Mouse (Mus musculus) forebrain, postnatal 0 days (tissue): ENCODE measurements around the gene Nrxn3. TPM values are rescaled to one million over a fixed set of nuclear protein-coding genes. Genes with fewer than 3 reads are reported as not detected.

ENCODE experiments used
- ATAC-seq: fragments of 200-750 bp; cut with Nextera tagmentation; 2 replicates; pipeline ENCODE4 v1.8.0; 2017; ENCODE audit warnings: mild to moderate bottlenecking, moderate library complexity
- DNase-seq: peaks from one replicate; pipeline ENCODE4 v3.0.0-alpha.2; 2015
- H3K27ac ChIP-seq: fragments of 300-500 bp; sonication (generic); 2 replicates; pipeline ENCODE4 v1.5.1; 2014; ENCODE audit warnings: low read depth, mild to moderate bottlenecking, antibody characterized with exemption, low read length, moderate library complexity, mixed read lengths
- H3K27me3 ChIP-seq: fragments of 300-500 bp; sonication (generic); 2 replicates; pipeline ENCODE4 v1.6.1; 2014; ENCODE audit warnings: mild to moderate bottlenecking, low read length, mixed read lengths; ENCODE audit not compliant: insufficient read depth
- H3K36me3 ChIP-seq: fragments of 300-500 bp; sonication (generic); 2 replicates; pipeline ENCODE4 v1.6.1; 2014; ENCODE audit warnings: mild to moderate bottlenecking, moderate library complexity; ENCODE audit not compliant: insufficient read depth
- H3K4me1 ChIP-seq: fragments of 300-500 bp; sonication (generic); 2 replicates; pipeline ENCODE4 v1.6.1; 2014; ENCODE audit warnings: antibody characterized with exemption; ENCODE audit not compliant: insufficient read depth
- H3K4me2 ChIP-seq: fragments of 300-500 bp; sonication (generic); 2 replicates; pipeline ENCODE4 v1.6.1; 2014; ENCODE audit warnings: low read depth, mild to moderate bottlenecking, moderate library complexity
- H3K4me3 ChIP-seq: fragments of 300-500 bp; sonication (generic); 2 replicates; pipeline ENCODE4 v1.5.1; 2014; ENCODE audit warnings: low read depth, low read length, mixed read lengths
- H3K9ac ChIP-seq: fragments of 300-500 bp; sonication (generic); 2 replicates; pipeline ENCODE4 v1.6.1; 2014; ENCODE audit warnings: mild to moderate bottlenecking
- H3K9me3 ChIP-seq: fragments of 300-500 bp; sonication (generic); 2 replicates; pipeline ENCODE4 v1.6.1; 2016; ENCODE audit warnings: low read length
- CTCF ChIP-seq: sonication (generic); IDR thresholded peaks from 2 replicates; pipeline ENCODE4 v1.5.1; 2016; ENCODE audit warnings: antibody characterized with exemption, control low read depth, low read depth
- WGBS: fragments of 180-500 bp; shearing (Covaris S2); extraction: QIAGEN DNeasy Blood & Tissue Kit; methylation state at CpG from one replicate; pipeline ENCODE4 v1.1.7; 2014; 5-methylcytosine and 5-hydroxymethylcytosine counted together
- polyA plus RNA-seq: library from polyadenylated mRNA; unstranded; fragments of >200 nt; fragmentation: Nextera tagmentation; extraction: Ambion mirVana; gene quantifications from 2 replicates; pipeline ENCODE4 v1.2.1, GENCODE M21; 2015
- total RNA-seq: library from RNA; depleted of rRNA; stranded (reverse); fragments of >200 nt; gene quantifications from 2 replicates; pipeline ENCODE4 v1.2.3, GENCODE M21; 2014

Nrxn3 gene
- total and polyA plus RNA-seq, 2 experiments from 2014 or later, result 59.9 to 94.6 TPM

DNA sequence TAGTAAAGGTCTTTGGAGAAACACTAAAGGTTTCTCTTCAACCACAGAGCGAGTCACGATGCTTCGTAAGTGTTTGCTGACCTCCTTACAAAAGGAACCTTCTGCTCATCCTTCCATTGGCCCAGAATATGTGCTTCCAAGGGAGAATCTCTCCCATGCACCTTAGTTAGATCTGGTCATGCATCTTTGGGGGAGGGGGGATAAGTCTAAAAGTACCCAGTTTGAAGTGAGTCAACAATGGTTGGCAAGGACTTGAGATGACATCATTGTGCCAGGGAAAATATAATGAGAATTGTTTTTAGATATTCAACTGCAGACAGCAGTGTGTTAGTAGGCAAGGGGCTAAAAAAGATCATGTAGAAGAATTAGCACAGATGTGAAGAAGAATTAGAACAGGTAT lies 1437.2 kb downstream of the Nrxn3 start:
- H3K4me1 ChIP-seq, result no peaks in the 10 kb centered on the region
- TF ChIP-seq CTCF, result no peak
- ATAC-seq, result no peak
- no peak overlapping the region for H3K4me3 ChIP-seq
- H3K27me3 ChIP-seq, result no peaks in the 10 kb centered on the region
- WGBS, result 96% methylated on average over 3 of the region's 3 CpGs
- H3K27ac ChIP-seq, result no peak overlapping the region
- H3K9ac ChIP-seq, result no peak overlapping the region
- H3K4me2 ChIP-seq, result no peak overlapping the region
- no peaks in the 10 kb centered on the region for H3K9me3 ChIP-seq
- no peaks in the 10 kb centered on the region for H3K36me3 ChIP-seq
- no peak for DNase-seq

DNA sequence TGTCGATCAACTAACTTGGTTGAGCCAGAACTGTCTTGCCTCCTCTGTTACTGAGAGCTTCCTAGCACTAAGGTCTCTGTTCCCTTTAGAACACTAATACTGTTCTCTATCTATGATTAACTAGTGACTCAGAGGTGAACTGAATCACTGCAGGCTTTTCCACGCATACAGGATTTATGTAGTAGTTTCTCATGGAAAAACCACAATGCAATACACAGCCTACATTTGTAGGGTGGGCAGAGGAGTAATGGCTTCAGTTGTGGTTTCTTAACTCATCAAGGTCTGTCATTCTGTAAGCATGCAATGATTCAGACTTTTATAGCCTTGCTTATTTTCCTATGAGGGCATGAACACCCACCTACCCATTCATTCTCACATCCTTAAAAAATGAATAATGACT lies 1443.4 kb downstream of the Nrxn3 start:
- DNase-seq (no peak), ATAC-seq (no peak)
- WGBS, result 90% methylated on average over 2 of the region's 2 CpGs
- no peaks in the 10 kb centered on the region for H3K9me3 ChIP-seq
- H3K36me3 ChIP-seq, result no peaks in the 10 kb centered on the region
- no peak for TF ChIP-seq CTCF
- H3K4me2 ChIP-seq, result no peak overlapping the region
- no peak overlapping the region for H3K27ac ChIP-seq
- no peak overlapping the region for H3K9ac ChIP-seq
- no peak overlapping the region for H3K4me3 ChIP-seq
- no peaks in the 10 kb centered on the region for H3K4me1 ChIP-seq
- no peaks in the 10 kb centered on the region for H3K27me3 ChIP-seq

DNA sequence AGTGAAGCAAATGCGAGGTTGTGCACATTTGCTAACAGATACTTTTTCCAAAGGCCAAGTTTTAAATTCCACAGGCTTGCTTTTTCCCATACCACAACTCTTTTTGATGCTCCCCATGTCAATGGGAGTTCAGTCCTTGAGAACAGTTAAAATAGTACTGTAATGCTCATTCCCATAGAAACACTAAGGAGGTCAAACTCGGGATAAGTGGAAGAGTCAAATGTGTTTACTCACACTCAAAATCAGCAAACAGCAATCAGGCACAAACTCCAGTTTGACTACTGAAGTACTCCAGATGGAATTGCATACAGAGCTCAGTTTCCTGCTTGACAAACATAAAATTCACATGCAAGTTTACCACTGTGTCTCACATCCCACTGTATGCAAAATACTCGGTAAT lies 1458.9 kb downstream of the Nrxn3 start:
- no peak overlapping the region for H3K4me3 ChIP-seq
- no peak overlapping the region for H3K9ac ChIP-seq
- no peak for DNase-seq
- H3K4me2 ChIP-seq, result no peak overlapping the region
- no peak for ATAC-seq
- TF ChIP-seq CTCF, result no peak
- no peaks in the 10 kb centered on the region for H3K9me3 ChIP-seq
- WGBS, result 92% methylated on average over 3 of the region's 3 CpGs
- no peaks in the 10 kb centered on the region for H3K4me1 ChIP-seq
- H3K27ac ChIP-seq, result no peak overlapping the region
- no peaks in the 10 kb centered on the region for H3K36me3 ChIP-seq
- no peaks in the 10 kb centered on the region for H3K27me3 ChIP-seq

DNA sequence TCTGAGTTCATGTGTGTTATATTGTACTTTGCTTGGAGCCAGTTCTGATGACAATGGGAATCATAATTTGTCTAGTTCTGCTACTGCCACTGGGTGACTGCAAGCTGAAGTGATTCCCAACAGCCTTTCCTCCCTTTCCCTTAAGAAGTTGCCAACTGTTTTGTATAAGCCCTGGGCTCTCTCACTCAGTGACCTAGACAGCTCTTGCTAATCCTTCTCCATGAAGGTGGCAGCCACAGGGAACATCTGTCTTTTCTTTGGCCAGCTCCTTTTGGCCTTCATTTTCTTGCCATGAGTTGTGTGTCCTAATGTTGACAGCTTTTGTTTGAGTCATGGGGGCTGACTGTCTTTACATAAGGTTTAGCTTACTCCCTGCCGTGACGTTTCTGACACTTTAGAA lies 1460.3 kb downstream of the Nrxn3 start:
- H3K9ac ChIP-seq, result no peak overlapping the region
- H3K4me2 ChIP-seq, result no peak overlapping the region
- no peak overlapping the region for H3K27ac ChIP-seq
- ATAC-seq (no peak), DNase-seq (no peak)
- 88% methylated on average over 2 of the region's 2 CpGs for WGBS
- H3K4me1 ChIP-seq, result no peaks in the 10 kb centered on the region
- no peak overlapping the region for H3K4me3 ChIP-seq
- no peaks in the 10 kb centered on the region for H3K27me3 ChIP-seq
- TF ChIP-seq CTCF, result no peak
- H3K36me3 ChIP-seq, result no peaks in the 10 kb centered on the region
- no peaks in the 10 kb centered on the region for H3K9me3 ChIP-seq

DNA sequence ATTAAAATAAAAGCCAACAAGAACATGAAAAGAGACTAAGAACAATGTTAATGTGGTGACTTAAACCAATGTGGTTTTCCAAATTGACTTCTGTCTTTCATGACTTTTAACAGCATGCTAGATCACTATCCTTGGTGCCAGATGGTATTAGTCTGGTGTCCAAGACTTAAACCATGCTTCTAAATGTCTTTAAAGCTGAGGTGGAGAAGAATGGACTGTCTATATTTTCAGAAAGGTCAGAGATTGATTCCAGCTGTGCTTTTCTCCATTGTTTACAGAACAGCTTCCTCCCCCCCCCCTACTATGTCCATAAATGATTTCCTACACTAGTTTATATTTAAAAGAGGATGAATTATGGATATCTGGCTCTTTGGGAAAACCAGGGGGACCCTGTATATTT lies 1473.5 kb downstream of the Nrxn3 start:
- Histone ChIP-seq H3K4me1 (no peaks in the 10 kb centered on the region), H3K4me2 (no peak overlapping the region), H3K27me3 (no peaks in the 10 kb centered on the region), H3K4me3 (no peak overlapping the region), H3K9me3 (no peaks in the 10 kb centered on the region), H3K36me3 (no peaks in the 10 kb centered on the region), H3K9ac (no peak overlapping the region), H3K27ac (no peak overlapping the region)
- no peak for TF ChIP-seq CTCF
- ATAC-seq (no peak), DNase-seq (no peak)

DNA sequence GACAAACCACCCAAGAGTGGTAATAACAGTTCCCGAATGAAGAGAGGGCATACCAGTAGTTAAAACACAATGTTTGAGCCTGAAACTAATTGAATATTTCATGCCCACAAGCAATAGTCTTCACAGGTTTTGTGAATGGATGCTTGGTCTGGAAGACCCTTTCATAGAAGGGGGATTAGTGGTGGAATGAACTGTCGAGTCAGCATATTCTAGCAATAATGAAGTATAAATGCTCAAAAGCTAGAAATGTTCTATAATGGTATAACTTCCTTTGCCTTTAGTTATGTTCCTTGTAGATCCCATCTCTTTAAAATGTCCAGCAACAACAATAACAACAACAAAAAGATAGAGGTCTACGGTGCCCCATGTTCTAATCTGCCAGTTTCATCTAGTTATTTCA lies 1475.3 kb downstream of the Nrxn3 start:
- no peaks in the 10 kb centered on the region for H3K36me3 ChIP-seq
- no peak for TF ChIP-seq CTCF

DNA sequence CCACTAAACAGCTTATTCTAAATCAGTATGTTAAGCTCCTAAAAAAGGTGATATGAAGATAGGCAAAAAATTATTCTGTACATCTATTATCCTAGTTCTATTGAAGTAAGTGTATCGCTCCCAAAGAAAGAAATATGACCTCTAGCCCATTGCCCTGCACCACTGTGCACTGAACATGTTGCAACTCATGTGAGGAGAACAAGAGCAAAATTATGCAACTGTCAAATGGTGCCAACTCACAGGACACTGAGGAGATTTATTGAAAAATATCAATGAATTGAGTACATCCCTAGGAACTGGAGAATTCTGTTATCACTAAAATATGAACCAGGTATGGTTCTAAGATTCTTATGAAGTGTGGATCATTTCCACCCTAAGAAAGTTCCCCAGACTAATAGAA lies 1479.8 kb downstream of the Nrxn3 start:
- 91% methylated on average over 1 of the region's 1 CpGs for WGBS
- H3K27me3 ChIP-seq, result no peaks in the 10 kb centered on the region
- ATAC-seq, result no peak
- H3K4me3 ChIP-seq, result no peak overlapping the region
- H3K27ac ChIP-seq, result no peak overlapping the region
- TF ChIP-seq CTCF, result no peak
- no peak overlapping the region for H3K9ac ChIP-seq
- no peak overlapping the region for H3K4me2 ChIP-seq
- no peaks in the 10 kb centered on the region for H3K36me3 ChIP-seq
- DNase-seq, result no peak
- no peaks in the 10 kb centered on the region for H3K4me1 ChIP-seq
- H3K9me3 ChIP-seq, result no peaks in the 10 kb centered on the region

More for the DNA sequence above, 1475.3 kb downstream of the Nrxn3 start:
- ATAC-seq (no peak), DNase-seq (no peak)
- H3K27me3 ChIP-seq, result no peaks in the 10 kb centered on the region
- no peaks in the 10 kb centered on the region for H3K4me1 ChIP-seq
- no peak overlapping the region for H3K4me2 ChIP-seq
- WGBS, result 67% methylated on average over 3 of the region's 3 CpGs
- H3K9me3 ChIP-seq, result no peaks in the 10 kb centered on the region
- H3K9ac ChIP-seq, result no peak overlapping the region
- H3K4me3 ChIP-seq, result no peak overlapping the region
- H3K27ac ChIP-seq, result no peak overlapping the region

DNA sequence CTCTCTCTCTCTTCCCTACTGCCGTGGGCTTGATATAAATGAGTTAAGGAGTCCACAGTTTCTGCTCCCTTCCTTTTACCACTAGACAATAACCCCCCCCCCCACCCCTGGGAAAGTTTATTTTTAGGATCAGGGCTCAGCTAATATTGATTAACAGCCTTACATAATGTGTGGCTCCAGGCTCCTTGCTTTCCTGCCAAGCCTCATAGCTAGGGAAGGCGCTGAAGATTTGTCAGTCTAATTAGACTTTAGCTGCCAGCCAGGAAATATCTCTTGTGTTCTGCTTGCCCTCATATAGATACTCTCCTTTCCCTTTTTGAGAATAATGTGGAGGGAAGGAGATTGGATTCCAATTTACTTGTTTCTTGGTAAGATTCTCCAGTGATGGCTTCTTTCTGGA lies 1488.7 kb downstream of the Nrxn3 start:
- no peak overlapping the region for H3K27ac ChIP-seq
- no peaks in the 10 kb centered on the region for H3K9me3 ChIP-seq
- no peak for TF ChIP-seq CTCF
- no peak overlapping the region for H3K4me3 ChIP-seq
- no peaks in the 10 kb centered on the region for H3K36me3 ChIP-seq
- no peaks in the 10 kb centered on the region for H3K4me1 ChIP-seq
- no peak overlapping the region for H3K4me2 ChIP-seq
- H3K9ac ChIP-seq, result no peak overlapping the region
- ATAC-seq, result no peak
- 52% methylated on average over 2 of the region's 2 CpGs for WGBS
- DNase-seq, result no peak
- H3K27me3 ChIP-seq, result no peaks in the 10 kb centered on the region
